Mouse (Mus musculus): ENCODE measurements around the gene Slc5a4b. TPM values are rescaled to one million over a fixed set of nuclear protein-coding genes. Genes with fewer than 3 reads are reported as not detected.

The Slc5a4b gene
- total and polyA plus RNA-seq, 3 experiments: not detected

GRCm38 (mm10) chr10:76036962-76037361 is 73.8 kb downstream of the Slc5a4b start:
- no peak for DNase-seq

GRCm38 (mm10) chr10:76035277-76035676 is 75.5 kb downstream of the Slc5a4b start:
- no peak for DNase-seq

- no peak for DNase-seq
Observed at GRCm38 (mm10) chr10:76034001-76034600, 76.7 kb downstream of the Slc5a4b start.

GRCm38 (mm10) chr10:76033119-76033455 is 77.7 kb downstream of the Slc5a4b start:
- DNase-seq: no peak

- DNase-seq: peak; percentile 96
Observed at GRCm38 (mm10) chr10:76032402-76033118, 78.2 kb downstream of the Slc5a4b start, which contains the start of gene Zfp280b. Zfp280b (plus strand) TSS chr10:76032650.

- no peak for DNase-seq
Observed at GRCm38 (mm10) chr10:76031511-76032401, 79.0 kb downstream of the Slc5a4b start.

GRCm38 (mm10) chr10:76030496-76030895 is 80.3 kb downstream of the Slc5a4b start:
- DNase-seq: no peak

GRCm38 (mm10) chr10:76029276-76029675 is 81.5 kb downstream of the Slc5a4b start:
- no peak for DNase-seq

GRCm38 (mm10) chr10:76028396-76028795 is 82.4 kb downstream of the Slc5a4b start:
- no peak for DNase-seq

GRCm38 (mm10) chr10:76028016-76028366 is 82.8 kb downstream of the Slc5a4b start:
- no peak for DNase-seq

GRCm38 (mm10) chr10:76027127-76028015 is 83.4 kb downstream of the Slc5a4b start:
- no peak for DNase-seq

GRCm38 (mm10) chr10:76025470-76026190 is 85.1 kb downstream of the Slc5a4b start:
- no peak for DNase-seq

- no peak for DNase-seq
Observed at GRCm38 (mm10) chr10:76023921-76024320, 86.8 kb downstream of the Slc5a4b start.

- no peak for DNase-seq
Observed at GRCm38 (mm10) chr10:76021728-76022127, 89.0 kb downstream of the Slc5a4b start.

- no peak for DNase-seq
Observed at GRCm38 (mm10) chr10:76016886-76017285, 93.9 kb downstream of the Slc5a4b start.

GRCm38 (mm10) chr10:76012922-76013321 is 97.8 kb downstream of the Slc5a4b start:
- DNase-seq: no peak

GRCm38 (mm10) chr10:76009812-76010211 is 100.9 kb downstream of the Slc5a4b start:
- DNase-seq: no peak
